Mouse (Mus musculus): ENCODE results near the gene Fxyd1. TPM values are rescaled to one million over a fixed set of nuclear protein-coding genes. Genes with fewer than 3 reads are reported as not detected.

Gene Fxyd1
- total and polyA plus RNA-seq, 3 experiments = 839 to 1,851 (median 985) TPM

DNA sequence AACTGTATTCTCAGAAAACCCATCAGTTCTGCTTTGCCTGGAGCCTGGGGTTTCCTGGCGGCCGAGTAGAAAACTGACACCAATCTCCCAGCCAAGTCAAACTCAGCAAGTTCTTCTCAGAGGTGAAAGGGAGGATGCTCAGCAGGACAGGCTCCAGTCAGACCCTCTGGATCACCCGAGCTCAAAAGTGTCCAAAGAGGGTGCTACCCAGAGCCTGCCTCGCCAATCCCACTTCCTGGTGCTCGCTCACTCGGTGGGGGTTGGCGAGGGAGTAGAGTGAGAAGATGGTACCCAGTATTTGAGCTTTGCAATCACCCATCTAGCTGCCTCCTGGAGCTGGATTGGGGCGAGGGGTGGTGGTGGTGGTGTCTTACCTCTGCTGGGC is 16.0 kb downstream of the Fxyd1 start:
- H3K27me3 ChIP-seq (ENCODE audit: control insufficient read depth, insufficient read depth, low read length) = no peaks in the 10 kb centered on the region
- peak overlapping the region; percentile 54; the same call in 1 of the 2 replicates for H3K9ac ChIP-seq (ENCODE audit: low read depth, low read length)
- H3K4me3 ChIP-seq = peak overlapping the region; percentile 67
- TF ChIP-seq POLR2A (IDR thresholded peaks at IDR 0.05; ENCODE audit: insufficient read depth, low read depth, low read length) (no peak), EP300 (IDR thresholded peaks at IDR 0.05; ENCODE audit: insufficient read depth, low read depth, low read length) (no peak), CTCF (IDR thresholded peaks at IDR 0.05) (no peak)
- DNase-seq = peak in 1 of 2 experiments; percentile 33
- H3K79me2 ChIP-seq (replicated peaks; ENCODE audit: control insufficient read depth, insufficient read depth, low read length) = no peaks in the 10 kb centered on the region
- no peaks in the 10 kb centered on the region for H3K36me3 ChIP-seq (ENCODE audit: control insufficient read depth, insufficient read depth, low read length)
- H3K4me1 ChIP-seq (ENCODE audit: control insufficient read depth, insufficient read depth, low read length) = peaks cover 2% of the 10 kb centered on the region
- intact Hi-C loops (cut with DNase I) = loop anchor here (5.0 kb wide), 1 partner anchor 84 kb away; the partner anchor contains the start of gene Usf2
- peak overlapping the region; percentile 82 for H3K27ac ChIP-seq
- 40% methylated on average over 8 of the region's 8 CpGs for WGBS

- intact Hi-C loops (cut with DNase I) = loop anchor here (5.0 kb wide), 1 partner anchor 83 kb away; the partner anchor contains the start of gene Usf2
- Histone ChIP-seq H3K27me3 (ENCODE audit: control insufficient read depth, insufficient read depth, low read length) (no peaks in the 10 kb centered on the region), H3K36me3 (ENCODE audit: control insufficient read depth, insufficient read depth, low read length) (no peaks in the 10 kb centered on the region), H3K4me3 (no peak overlapping the region), H3K79me2 (replicated peaks; ENCODE audit: control insufficient read depth, insufficient read depth, low read length) (no peaks in the 10 kb centered on the region), H3K9ac (ENCODE audit: low read depth, low read length) (no peak overlapping the region), H3K27ac (no peak overlapping the region; the same call in 1 of the 2 replicates), H3K4me1 (ENCODE audit: control insufficient read depth, insufficient read depth, low read length) (peaks cover 2% of the 10 kb centered on the region)
- DNase-seq = peak in 1 of 2 experiments; percentile 15
- 86% methylated on average over 12 of the region's 12 CpGs for WGBS
- TF ChIP-seq CTCF (IDR thresholded peaks at IDR 0.05) (no peak), EP300 (IDR thresholded peaks at IDR 0.05; ENCODE audit: insufficient read depth, low read depth, low read length) (no peak), POLR2A (IDR thresholded peaks at IDR 0.05; ENCODE audit: insufficient read depth, low read depth, low read length) (no peak)
These were observed 16.5 kb downstream of the Fxyd1 start for GRCm38 (mm10) chr7:31040281-31041022.

DNA sequence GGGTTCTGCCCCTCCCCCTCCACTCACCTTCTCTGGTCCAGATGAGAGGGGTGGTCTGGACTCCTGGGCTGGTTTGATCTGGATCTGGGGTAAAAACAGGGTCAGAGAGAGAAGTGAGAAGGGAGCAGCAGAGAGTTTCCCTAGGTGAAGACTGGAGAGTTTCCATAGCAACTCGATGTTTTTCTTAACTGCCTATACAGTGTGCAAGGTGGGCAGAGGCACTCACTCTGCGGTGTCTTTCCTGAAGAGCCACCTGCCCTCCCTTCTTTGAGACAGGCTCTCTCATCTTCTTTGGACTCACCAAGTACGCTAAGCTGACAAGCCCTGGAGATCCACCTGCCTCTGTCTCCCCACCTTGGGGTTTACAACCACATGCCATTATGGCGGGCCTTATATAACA is 18.0 kb downstream of the Fxyd1 start:
- intact Hi-C loops (cut with DNase I) = no loop called here
- H3K4me3 ChIP-seq = no peak overlapping the region
- no peaks in the 10 kb centered on the region for H3K36me3 ChIP-seq (ENCODE audit: control insufficient read depth, insufficient read depth, low read length)
- H3K79me2 ChIP-seq (replicated peaks; ENCODE audit: control insufficient read depth, insufficient read depth, low read length) = no peaks in the 10 kb centered on the region
- no peak overlapping the region for H3K27ac ChIP-seq
- 95% methylated on average over 4 of the region's 4 CpGs for WGBS
- H3K4me1 ChIP-seq (ENCODE audit: control insufficient read depth, insufficient read depth, low read length) = peaks cover 2% of the 10 kb centered on the region
- H3K9ac ChIP-seq (ENCODE audit: low read depth, low read length) = no peak overlapping the region
- no peak for TF ChIP-seq POLR2A (IDR thresholded peaks at IDR 0.05; ENCODE audit: insufficient read depth, low read depth, low read length)
- no peaks in the 10 kb centered on the region for H3K27me3 ChIP-seq (ENCODE audit: control insufficient read depth, insufficient read depth, low read length)
- DNase-seq = no peak

GRCm38 (mm10) chr7:31037675-31038074 is 19.3 kb downstream of the Fxyd1 start:
- Histone ChIP-seq H3K36me3 (ENCODE audit: control insufficient read depth, insufficient read depth, low read length) (no peaks in the 10 kb centered on the region), H3K4me3 (no peak overlapping the region), H3K4me1 (ENCODE audit: control insufficient read depth, insufficient read depth, low read length) (peaks cover 7% of the 10 kb centered on the region), H3K27me3 (ENCODE audit: control insufficient read depth, insufficient read depth, low read length) (no peaks in the 10 kb centered on the region), H3K79me2 (replicated peaks; ENCODE audit: control insufficient read depth, insufficient read depth, low read length) (no peaks in the 10 kb centered on the region), H3K27ac (no peak overlapping the region), H3K9ac (ENCODE audit: low read depth, low read length) (no peak overlapping the region)
- TF ChIP-seq CTCF (IDR thresholded peaks at IDR 0.05) (no peak), EP300 (IDR thresholded peaks at IDR 0.05; ENCODE audit: insufficient read depth, low read depth, low read length) (no peak), POLR2A (IDR thresholded peaks at IDR 0.05; ENCODE audit: insufficient read depth, low read depth, low read length) (no peak)
- DNase-seq = no peak
- WGBS = 49% methylated on average over 2 of the region's 2 CpGs
- intact Hi-C loops (cut with DNase I) = no loop called here

- no peaks in the 10 kb centered on the region for H3K36me3 ChIP-seq (ENCODE audit: control insufficient read depth, insufficient read depth, low read length)
- DNase-seq = no peak
- H3K9ac ChIP-seq (ENCODE audit: low read depth, low read length) = no peak overlapping the region
- H3K4me1 ChIP-seq (ENCODE audit: control insufficient read depth, insufficient read depth, low read length) = peaks cover 5% of the 10 kb centered on the region
- no peaks in the 10 kb centered on the region for H3K79me2 ChIP-seq (replicated peaks; ENCODE audit: control insufficient read depth, insufficient read depth, low read length)
- intact Hi-C loops (cut with DNase I) = no loop called here
- H3K27ac ChIP-seq = no peak overlapping the region
- H3K4me3 ChIP-seq = no peak overlapping the region
- WGBS = 74% methylated on average over 7 of the region's 7 CpGs
- TF ChIP-seq CTCF (IDR thresholded peaks at IDR 0.05) (no peak), POLR2A (IDR thresholded peaks at IDR 0.05; ENCODE audit: insufficient read depth, low read depth, low read length) (no peak), EP300 (IDR thresholded peaks at IDR 0.05; ENCODE audit: insufficient read depth, low read depth, low read length) (no peak)
- H3K27me3 ChIP-seq (ENCODE audit: control insufficient read depth, insufficient read depth, low read length) = no peaks in the 10 kb centered on the region
These were observed 20.1 kb downstream of the Fxyd1 start for GRCm38 (mm10) chr7:31036917-31037316.

DNA sequence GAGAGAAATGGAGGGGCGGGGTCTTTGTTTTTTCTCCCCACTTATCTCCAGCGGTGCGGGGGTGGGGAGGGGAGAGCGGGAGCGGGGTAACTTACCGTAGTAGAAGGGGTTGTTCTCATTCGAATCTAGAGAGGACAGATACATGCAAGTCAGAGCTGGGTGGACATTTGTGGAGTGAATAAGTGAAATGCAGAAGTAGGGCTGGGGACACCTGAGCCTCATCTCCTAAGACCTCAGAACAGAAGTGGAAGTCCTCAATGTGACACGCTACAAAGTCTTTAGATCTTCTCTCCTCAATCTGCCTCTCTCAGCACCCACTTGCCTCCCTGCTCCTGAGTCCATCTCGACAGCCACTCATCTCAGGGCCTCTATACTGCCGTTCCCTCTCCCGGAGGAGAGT is 21.7 kb downstream of the Fxyd1 start:
- intact Hi-C loops (cut with DNase I) = no loop called here
- Histone ChIP-seq H3K9ac (ENCODE audit: low read depth, low read length) (no peak overlapping the region), H3K36me3 (ENCODE audit: control insufficient read depth, insufficient read depth, low read length) (no peaks in the 10 kb centered on the region), H3K4me1 (ENCODE audit: control insufficient read depth, insufficient read depth, low read length) (peaks cover 5% of the 10 kb centered on the region), H3K27ac (no peak overlapping the region), H3K79me2 (replicated peaks; ENCODE audit: control insufficient read depth, insufficient read depth, low read length) (no peaks in the 10 kb centered on the region), H3K27me3 (ENCODE audit: control insufficient read depth, insufficient read depth, low read length) (no peaks in the 10 kb centered on the region), H3K4me3 (no peak overlapping the region)
- no peak for TF ChIP-seq POLR2A (IDR thresholded peaks at IDR 0.05; ENCODE audit: insufficient read depth, low read depth, low read length)
- TF ChIP-seq EP300 (IDR thresholded peaks at IDR 0.05; ENCODE audit: insufficient read depth, low read depth, low read length) = no peak
- TF ChIP-seq CTCF (IDR thresholded peaks at IDR 0.05) = no peak
- 83% methylated on average over 11 of the region's 11 CpGs for WGBS
- no peak for DNase-seq
